Mouse (Mus musculus): Measurements from ENCODE around the gene Kcnmb1. TPM values are rescaled to one million over a fixed set of nuclear protein-coding genes. Genes with fewer than 3 reads are reported as not detected.

Gene Kcnmb1
- 0.36 and 0.45 TPM in 2 replicates for polyA plus RNA-seq (2015; fragmentation: Nextera tagmentation; extraction: Ambion mirVana)

- no peak within 1 kb of the TSS for H3K9ac ChIP-seq (replicated peaks)
- 43% methylated on average over 6 of the region's 6 CpGs for WGBS
- H3K36me3 ChIP-seq, result no peaks in the 10 kb centered on the region
- H3K27me3 ChIP-seq (replicated peaks), result no peaks in the 10 kb centered on the region
- H3K4me3 ChIP-seq (replicated peaks), result no peak within 1 kb of the TSS
- no peak for ATAC-seq (ENCODE audit: low FRiP score)
- peaks cover 4% of the 10 kb centered on the region; the same call in 1 of the 2 replicates for H3K4me1 ChIP-seq
- no peak within 1 kb of the TSS for H3K4me2 ChIP-seq
- no peak within 1 kb of the TSS for H3K27ac ChIP-seq (replicated peaks)
- no peaks in the 10 kb centered on the region for H3K9me3 ChIP-seq (replicated peaks)
Observed at GRCm38 (mm10) chr11:33962688-33963407, at the start of gene Kcnmb1. TSS of gene Kcnmb1 (plus strand) at chr11:33963013.

GRCm38 (mm10) chr11:33913061-33913460, 49.8 kb upstream of the Kcnmb1 start:
- no peak overlapping the region for H3K9ac ChIP-seq (replicated peaks)
- no peak for ATAC-seq (ENCODE audit: low FRiP score)
- no peak overlapping the region for H3K27ac ChIP-seq (replicated peaks)
- H3K4me2 ChIP-seq, result no peak overlapping the region
- H3K9me3 ChIP-seq (replicated peaks), result no peaks in the 10 kb centered on the region
- no peaks in the 10 kb centered on the region for H3K27me3 ChIP-seq (replicated peaks)
- H3K36me3 ChIP-seq, result no peaks in the 10 kb centered on the region
- H3K4me3 ChIP-seq (replicated peaks), result no peak overlapping the region
- WGBS, result 85% methylated on average over 7 of the region's 7 CpGs
- peaks cover 24% of the 10 kb centered on the region for H3K4me1 ChIP-seq

GRCm38 (mm10) chr11:33914216-33914615, 48.6 kb upstream of the Kcnmb1 start:
- no peaks in the 10 kb centered on the region for H3K36me3 ChIP-seq
- H3K4me2 ChIP-seq, result no peak overlapping the region
- peaks cover 24% of the 10 kb centered on the region for H3K4me1 ChIP-seq
- 58% methylated on average over 12 of the region's 12 CpGs for WGBS
- no peak for ATAC-seq (ENCODE audit: low FRiP score)
- no peak overlapping the region for H3K27ac ChIP-seq (replicated peaks)
- H3K9ac ChIP-seq (replicated peaks), result no peak overlapping the region
- H3K4me3 ChIP-seq (replicated peaks), result no peak overlapping the region
- H3K27me3 ChIP-seq (replicated peaks), result peaks cover 3% of the 10 kb centered on the region
- H3K9me3 ChIP-seq (replicated peaks), result no peaks in the 10 kb centered on the region

- Histone ChIP-seq H3K4me3 (replicated peaks) (no peak overlapping the region), H3K4me1 (peaks cover 21% of the 10 kb centered on the region; the same call in 1 of the 2 replicates), H3K9ac (replicated peaks) (no peak overlapping the region), H3K4me2 (no peak overlapping the region), H3K9me3 (replicated peaks) (no peaks in the 10 kb centered on the region), H3K27me3 (replicated peaks) (peaks cover 13% of the 10 kb centered on the region), H3K36me3 (no peaks in the 10 kb centered on the region), H3K27ac (replicated peaks) (no peak overlapping the region)
- WGBS, result 24% methylated on average over 6 of the region's 6 CpGs
- peak; percentile 63; the same call in 1 of the 2 replicates for ATAC-seq (ENCODE audit: low FRiP score)
Observed at GRCm38 (mm10) chr11:33917574-33917973, 45.2 kb upstream of the Kcnmb1 start.

- Histone ChIP-seq H3K9me3 (replicated peaks) (no peaks in the 10 kb centered on the region), H3K27ac (replicated peaks) (no peak overlapping the region), H3K36me3 (no peaks in the 10 kb centered on the region), H3K4me1 (peaks cover 19% of the 10 kb centered on the region; the same call in 1 of the 2 replicates), H3K4me2 (no peak overlapping the region), H3K9ac (replicated peaks) (no peak overlapping the region), H3K4me3 (replicated peaks) (no peak overlapping the region), H3K27me3 (replicated peaks) (peaks cover 13% of the 10 kb centered on the region)
- 37% methylated on average over 2 of the region's 2 CpGs for WGBS
- no peak for ATAC-seq (ENCODE audit: low FRiP score)
Observed at GRCm38 (mm10) chr11:33918424-33918823, 44.4 kb upstream of the Kcnmb1 start.

DNA sequence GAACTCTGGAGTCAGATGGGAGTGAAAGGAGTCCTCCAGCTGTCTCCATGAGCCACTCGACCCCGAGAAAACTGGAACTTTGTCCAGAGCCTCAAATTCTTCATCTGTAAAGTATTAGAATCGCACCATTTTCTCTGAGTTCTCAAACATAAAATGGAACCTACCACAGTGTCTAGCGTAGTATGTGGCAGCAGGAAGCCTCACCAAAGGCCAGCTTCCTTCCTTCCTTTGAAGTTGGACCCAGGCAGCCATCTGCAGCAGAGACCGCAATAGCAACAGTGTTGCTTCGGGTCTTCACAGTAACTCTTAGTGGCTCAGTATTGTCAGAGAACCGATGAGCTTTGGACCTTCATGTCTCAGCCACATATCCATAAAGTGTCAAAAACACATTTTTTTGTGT, 43.0 kb upstream of the Kcnmb1 start:
- H3K27ac ChIP-seq (replicated peaks), result no peak overlapping the region
- no peak for ATAC-seq (ENCODE audit: low FRiP score)
- 85% methylated on average over 7 of the region's 7 CpGs for WGBS
- H3K4me2 ChIP-seq, result no peak overlapping the region
- peaks cover 17% of the 10 kb centered on the region for H3K27me3 ChIP-seq (replicated peaks)
- no peaks in the 10 kb centered on the region for H3K36me3 ChIP-seq
- H3K9me3 ChIP-seq (replicated peaks), result no peaks in the 10 kb centered on the region
- H3K9ac ChIP-seq (replicated peaks), result no peak overlapping the region
- no peak overlapping the region for H3K4me3 ChIP-seq (replicated peaks)
- H3K4me1 ChIP-seq, result peaks cover 10% of the 10 kb centered on the region; the same call in 1 of the 2 replicates

- H3K4me1 ChIP-seq, result peaks cover 19% of the 10 kb centered on the region; the same call in 1 of the 2 replicates
- WGBS, result 57% methylated on average over 13 of the region's 13 CpGs
- no peak for ATAC-seq (ENCODE audit: low FRiP score)
Observed at GRCm38 (mm10) chr11:33921451-33921850, 41.4 kb upstream of the Kcnmb1 start.

DNA sequence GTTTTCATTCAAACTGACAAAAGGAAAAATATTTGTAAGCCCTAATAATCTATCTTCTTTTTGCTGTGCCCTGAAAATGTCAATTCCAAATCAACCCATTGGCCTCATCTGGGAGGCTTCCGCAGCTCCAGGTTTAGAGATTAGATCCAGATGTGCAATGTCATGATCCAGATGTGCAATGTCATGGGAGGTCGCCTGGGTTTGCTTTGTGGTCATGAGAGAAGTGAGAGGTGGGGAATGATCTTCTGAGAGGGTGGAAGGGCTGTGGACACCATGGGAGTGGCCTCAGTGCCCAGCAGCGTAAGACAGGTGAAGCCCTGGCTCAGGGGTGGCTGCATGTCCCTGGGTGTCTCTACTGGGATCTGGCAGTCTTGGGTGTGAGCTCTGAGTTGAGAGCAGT, 39.8 kb upstream of the Kcnmb1 start:
- Histone ChIP-seq H3K27me3 (replicated peaks) (peaks cover 17% of the 10 kb centered on the region), H3K4me2 (no peak overlapping the region), H3K27ac (replicated peaks) (no peak overlapping the region), H3K4me1 (peaks cover 16% of the 10 kb centered on the region), H3K9ac (replicated peaks) (no peak overlapping the region), H3K36me3 (no peaks in the 10 kb centered on the region), H3K9me3 (replicated peaks) (no peaks in the 10 kb centered on the region), H3K4me3 (replicated peaks) (no peak overlapping the region)
- ATAC-seq (ENCODE audit: low FRiP score), result no peak
- 77% methylated on average over 3 of the region's 3 CpGs for WGBS

More at GRCm38 (mm10) chr11:33921451-33921850, 41.4 kb upstream of the Kcnmb1 start:
- H3K27ac ChIP-seq (replicated peaks), result no peak overlapping the region
- no peak overlapping the region for H3K4me2 ChIP-seq
- H3K9ac ChIP-seq (replicated peaks), result no peak overlapping the region
- H3K27me3 ChIP-seq (replicated peaks), result peaks cover 17% of the 10 kb centered on the region
- no peak overlapping the region for H3K4me3 ChIP-seq (replicated peaks)
- no peaks in the 10 kb centered on the region for H3K9me3 ChIP-seq (replicated peaks)
- no peaks in the 10 kb centered on the region for H3K36me3 ChIP-seq

DNA sequence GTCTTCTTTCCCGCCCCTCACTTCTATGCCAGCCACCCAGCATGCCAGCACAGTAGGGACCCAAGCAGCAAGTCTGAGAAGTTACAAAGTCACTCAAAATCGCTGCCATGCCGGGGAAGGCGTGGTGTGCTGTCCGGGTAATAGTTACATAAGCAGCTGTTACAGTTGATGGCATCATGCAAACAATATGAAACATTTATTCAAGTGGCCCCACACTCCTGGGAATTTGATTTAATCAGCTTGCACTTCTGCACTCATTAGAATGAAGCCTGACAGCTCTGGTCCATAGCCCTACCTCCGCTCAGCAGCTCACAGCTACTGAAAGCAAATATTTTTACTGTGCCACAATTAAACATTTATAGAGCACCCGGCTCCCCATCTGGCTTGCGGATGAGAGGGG, 37.0 kb upstream of the Kcnmb1 start:
- H3K27me3 ChIP-seq (replicated peaks), result 0 out of 2 replicates have a peak, but pooled peaks cover 4% of the 10 kb centered on the region
- H3K36me3 ChIP-seq, result no peaks in the 10 kb centered on the region
- no peak overlapping the region for H3K4me3 ChIP-seq (replicated peaks)
- ATAC-seq (ENCODE audit: low FRiP score), result no peak
- no peaks in the 10 kb centered on the region for H3K9me3 ChIP-seq (replicated peaks)
- H3K4me2 ChIP-seq, result no peak overlapping the region
- H3K27ac ChIP-seq (replicated peaks), result no peak overlapping the region; the same call in 1 of the 2 replicates
- peaks cover 25% of the 10 kb centered on the region for H3K4me1 ChIP-seq
- WGBS, result 52% methylated on average over 8 of the region's 8 CpGs
- H3K9ac ChIP-seq (replicated peaks), result 0 out of 2 replicates have a peak overlapping the region, but pooled peaks have one; percentile 30

DNA sequence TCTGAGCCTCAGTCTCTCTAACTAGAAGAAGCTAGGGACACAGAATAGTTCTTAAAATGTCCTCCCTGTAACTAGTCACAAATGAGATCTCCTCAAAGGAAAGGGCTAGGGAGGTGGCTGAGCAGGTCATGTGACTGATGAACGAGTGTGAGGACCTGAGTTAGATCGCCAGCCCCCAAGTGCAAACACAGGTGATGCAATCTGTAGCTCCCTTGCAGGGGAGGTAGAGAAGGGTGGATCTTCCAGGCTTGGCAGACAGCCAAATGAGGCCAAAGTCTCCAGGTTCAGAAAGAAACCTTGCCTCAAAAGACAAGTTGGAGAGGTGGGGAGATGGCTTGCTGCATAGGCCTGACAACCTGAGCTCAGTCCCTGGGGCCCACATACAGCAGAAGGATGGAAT, 36.3 kb upstream of the Kcnmb1 start:
- no peak overlapping the region for H3K4me3 ChIP-seq (replicated peaks)
- H3K4me1 ChIP-seq, result peaks cover 25% of the 10 kb centered on the region
- 0 out of 2 replicates have a peak, but pooled peaks cover 4% of the 10 kb centered on the region for H3K27me3 ChIP-seq (replicated peaks)

DNA sequence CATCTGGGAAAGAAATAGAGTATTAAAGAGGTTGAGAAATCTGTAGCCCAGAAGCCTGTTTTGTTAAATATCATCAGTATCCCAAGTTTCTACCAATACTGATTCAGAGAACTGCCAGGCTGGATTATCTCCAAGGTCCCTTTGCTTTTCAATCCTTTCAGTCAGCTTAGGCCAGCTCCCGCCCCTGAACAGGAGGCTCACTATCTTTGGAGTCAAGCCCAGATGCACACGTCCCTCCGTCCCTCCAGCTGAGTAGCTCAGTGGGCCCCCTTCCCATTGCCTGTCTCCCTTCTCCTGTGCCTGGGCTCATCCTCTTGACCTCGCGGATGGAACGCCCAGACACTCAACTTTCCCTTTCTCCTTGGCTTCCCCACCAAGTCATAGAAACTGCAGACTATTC, 35.5 kb upstream of the Kcnmb1 start:
- ATAC-seq (ENCODE audit: low FRiP score), result no peak
- H3K27me3 ChIP-seq (replicated peaks), result 0 out of 2 replicates have a peak, but pooled peaks cover 4% of the 10 kb centered on the region
- peaks cover 28% of the 10 kb centered on the region for H3K4me1 ChIP-seq
- no peaks in the 10 kb centered on the region for H3K36me3 ChIP-seq
- H3K9me3 ChIP-seq (replicated peaks), result no peaks in the 10 kb centered on the region
- no peak overlapping the region for H3K4me3 ChIP-seq (replicated peaks)
- no peak overlapping the region for H3K27ac ChIP-seq (replicated peaks)
- H3K9ac ChIP-seq (replicated peaks), result no peak overlapping the region
- 69% methylated on average over 6 of the region's 6 CpGs for WGBS
- no peak overlapping the region for H3K4me2 ChIP-seq

More for the DNA sequence above, 36.3 kb upstream of the Kcnmb1 start:
- Histone ChIP-seq H3K4me2 (no peak overlapping the region), H3K36me3 (no peaks in the 10 kb centered on the region), H3K9me3 (replicated peaks) (no peaks in the 10 kb centered on the region), H3K9ac (replicated peaks) (no peak overlapping the region), H3K27ac (replicated peaks) (no peak overlapping the region)
- ATAC-seq (ENCODE audit: low FRiP score), result no peak
- WGBS, result 71% methylated on average over 2 of the region's 2 CpGs

DNA sequence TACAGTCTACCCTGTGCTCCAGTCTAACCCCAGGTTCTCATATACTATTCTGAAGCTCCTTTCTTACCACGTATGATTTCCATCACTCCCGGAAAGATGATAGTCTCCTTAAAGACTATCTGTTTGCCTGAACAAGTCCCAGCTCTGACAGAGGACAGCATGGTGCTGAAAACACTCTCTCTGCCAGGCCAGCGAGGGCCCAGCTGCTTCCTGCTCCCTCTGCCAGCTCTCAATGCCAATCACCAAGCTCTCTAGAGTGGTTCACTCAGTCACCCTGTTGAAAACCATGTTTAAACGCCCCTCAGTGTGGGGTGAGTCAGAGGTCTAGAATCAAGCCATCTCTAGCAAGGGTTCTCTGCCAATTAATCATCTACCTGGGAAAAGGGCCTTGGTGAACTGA, 35.0 kb upstream of the Kcnmb1 start:
- no peaks in the 10 kb centered on the region for H3K36me3 ChIP-seq
- no peak overlapping the region for H3K9ac ChIP-seq (replicated peaks)
- no peak overlapping the region for H3K27ac ChIP-seq (replicated peaks)
- no peak for ATAC-seq (ENCODE audit: low FRiP score)
- 69% methylated on average over 4 of the region's 4 CpGs for WGBS
- no peak overlapping the region for H3K4me2 ChIP-seq
- 0 out of 2 replicates have a peak, but pooled peaks cover 4% of the 10 kb centered on the region for H3K27me3 ChIP-seq (replicated peaks)
- no peaks in the 10 kb centered on the region for H3K9me3 ChIP-seq (replicated peaks)
- peaks cover 33% of the 10 kb centered on the region for H3K4me1 ChIP-seq
- no peak overlapping the region for H3K4me3 ChIP-seq (replicated peaks)

All from neural tube, embryonic 15.5 days (tissue).